16 mouse cellular contexts compared by ENCODE assay signal in the genomic region with DNA sequence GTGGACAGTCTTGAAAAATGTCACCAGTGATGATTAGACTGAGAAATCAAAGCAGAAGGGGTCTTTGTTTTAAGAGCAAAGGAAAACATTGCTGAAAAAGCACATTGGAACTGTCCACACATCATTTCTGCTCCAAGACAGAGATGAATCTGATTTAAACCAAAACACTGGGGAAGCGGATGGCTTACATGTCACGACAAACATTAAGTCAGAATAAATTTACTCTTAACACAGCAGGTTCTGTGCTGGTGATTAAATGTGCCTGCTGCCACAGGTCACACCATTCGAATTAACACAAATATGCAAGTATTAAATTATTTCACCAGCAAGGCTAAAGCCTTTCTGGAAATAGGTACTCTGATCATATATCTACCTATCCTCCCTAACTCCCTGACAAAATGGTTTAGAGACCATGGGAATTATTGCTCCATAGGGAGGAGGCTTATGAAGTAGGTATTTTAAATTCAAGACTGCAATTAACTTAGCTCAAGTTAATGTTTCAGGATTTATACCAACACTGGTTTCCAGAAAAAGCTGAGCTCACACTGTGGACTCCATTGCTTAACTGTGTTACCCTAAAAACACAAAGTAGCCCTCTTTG.
"Had no signal": no experiment of that assay in that cellular context is flagged by ENCODE, and none has a peak within 500 bp of the region (broad histone marks: within the 10 kb centered on the region; RNA-seq: fewer than 3 reads in every experiment).

No protein-coding gene starts in this region.

- H3K4me2 ChIP-seq: liver, embryonic 11.5 days; liver, embryonic 15.5 days had no signal

- H3K27ac ChIP-seq: layer of hippocampus, adult 2 months; limb, embryonic 10.5 days; liver, embryonic 15.5 days; midbrain, embryonic 10.5 days had no signal

- H3K9ac ChIP-seq: liver, embryonic 15.5 days had no signal

- H3K9me3 ChIP-seq: limb, embryonic 10.5 days; midbrain, embryonic 10.5 days had no signal

- ATAC-seq: intestine, postnatal 0 days; lung, postnatal 0 days had no signal

- H3K4me3 ChIP-seq: layer of hippocampus, adult 2 months; limb, embryonic 10.5 days; liver, embryonic 15.5 days; midbrain, embryonic 10.5 days had no signal

- H3K36me3 ChIP-seq: limb, embryonic 10.5 days; liver, embryonic 15.5 days; midbrain, embryonic 10.5 days had no signal

- H3K27me3 ChIP-seq: liver, embryonic 15.5 days had no signal

- H3K4me1 ChIP-seq: limb, embryonic 10.5 days; liver, embryonic 15.5 days had no signal

- DNase-seq: kidney, adult 8-10 months; kidney, postnatal 4 days; lung, adult 2 months; lung, postnatal 36 days; midbrain, embryonic 14.5 days; right cerebral cortex, postnatal 4 days; spleen, adult 18-20 months; thymus, adult 2 months; thymus, postnatal 25 days had no signal
